Mouse (Mus musculus) embryonic fibroblast, embryonic 13.5 days (primary cell): Measurements from ENCODE around the gene Ddx50.

ENCODE experiments used
- CTCF ChIP-seq: IDR thresholded peaks from 2 replicates; pipeline ENCODE4 v1.5.1; 2011; ENCODE audit warnings: mild to moderate bottlenecking, control low read depth, low read length, moderate library complexity, borderline replicate concordance; ENCODE audit not compliant: insufficient read depth
- POLR2A ChIP-seq: IDR thresholded peaks from 2 replicates; pipeline ENCODE4 v1.6.1; 2011; ENCODE audit warnings: low read depth, mild to moderate bottlenecking, control low read depth, low read length, moderate library complexity

DNA sequence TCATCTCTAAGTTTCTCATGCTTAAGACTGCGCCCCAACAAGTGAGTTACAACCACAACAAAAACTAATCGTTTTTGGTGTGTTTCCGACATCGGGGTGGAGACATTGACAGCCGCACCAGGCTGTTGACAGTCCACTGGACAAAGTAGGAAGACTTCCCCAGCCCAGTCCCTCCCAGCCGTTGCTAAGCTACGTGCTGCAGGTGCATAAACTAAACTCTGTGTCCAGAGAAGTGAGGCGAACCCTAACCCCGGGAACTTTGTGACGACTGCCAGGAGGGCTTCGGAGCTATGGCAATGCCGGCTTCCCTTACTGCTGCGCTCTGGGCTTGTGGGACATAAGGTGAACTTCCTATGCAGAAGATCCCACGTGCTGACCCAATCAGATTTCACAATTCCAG is 18.2 kb upstream of the Ddx50 start:
- TF ChIP-seq CTCF = no peak
- TF ChIP-seq POLR2A = no peak
